Mouse (Mus musculus) kidney, postnatal 36 days (tissue): ENCODE results near the gene 4933430I17Rik.
"Not testable (repeated sequence)": the region's sequence is repeated elsewhere in the genome, so short reads cannot be mapped to it uniquely, and the experiment has no call there.

ENCODE experiments used
- DNase-seq, 2 experiments: peaks; one replicate each; pipeline ENCODE4 v3.0.0; 2021 to 2022; ENCODE audit warnings: mixed read lengths in 2 of 2

The 4933430I17Rik gene

GRCm38 (mm10) chr4:62524651-62525488 is at the start of gene 4933430I17Rik, which contains the start of gene Pole3:
TSS of gene 4933430I17Rik (plus strand) at chr4:62525369.
TSS of gene Pole3 (minus strand) at chr4:62525068.
- DNase-seq: peak; percentile 96 to 98

DNA sequence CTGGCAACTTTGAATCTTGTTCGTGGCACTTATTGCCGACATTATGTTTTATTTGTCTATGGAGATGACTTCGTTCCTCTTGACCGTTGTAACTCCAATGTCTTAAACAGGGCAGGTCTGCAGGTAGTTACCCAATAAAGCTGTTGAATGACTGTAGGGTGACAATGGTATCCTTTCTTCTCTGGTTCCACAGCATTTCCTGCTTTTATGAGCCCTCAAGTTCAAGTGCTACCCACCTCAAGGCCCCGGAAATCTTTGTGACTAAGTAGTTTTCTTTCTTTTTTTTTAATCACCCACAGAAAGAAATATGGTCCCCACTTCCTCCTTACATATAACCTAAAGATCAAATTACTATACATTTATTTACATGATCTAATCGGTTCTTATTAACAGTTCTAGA is 49.4 kb upstream of the 4933430I17Rik start:
- DNase-seq: no peak

GRCm38 (mm10) chr4:62477542-62478244 is 47.5 kb upstream of the 4933430I17Rik start:
- DNase-seq: no peak

- not testable (repeated sequence) for DNase-seq
These were observed 45.6 kb upstream of the 4933430I17Rik start for GRCm38 (mm10) chr4:62479593-62479936.

DNA sequence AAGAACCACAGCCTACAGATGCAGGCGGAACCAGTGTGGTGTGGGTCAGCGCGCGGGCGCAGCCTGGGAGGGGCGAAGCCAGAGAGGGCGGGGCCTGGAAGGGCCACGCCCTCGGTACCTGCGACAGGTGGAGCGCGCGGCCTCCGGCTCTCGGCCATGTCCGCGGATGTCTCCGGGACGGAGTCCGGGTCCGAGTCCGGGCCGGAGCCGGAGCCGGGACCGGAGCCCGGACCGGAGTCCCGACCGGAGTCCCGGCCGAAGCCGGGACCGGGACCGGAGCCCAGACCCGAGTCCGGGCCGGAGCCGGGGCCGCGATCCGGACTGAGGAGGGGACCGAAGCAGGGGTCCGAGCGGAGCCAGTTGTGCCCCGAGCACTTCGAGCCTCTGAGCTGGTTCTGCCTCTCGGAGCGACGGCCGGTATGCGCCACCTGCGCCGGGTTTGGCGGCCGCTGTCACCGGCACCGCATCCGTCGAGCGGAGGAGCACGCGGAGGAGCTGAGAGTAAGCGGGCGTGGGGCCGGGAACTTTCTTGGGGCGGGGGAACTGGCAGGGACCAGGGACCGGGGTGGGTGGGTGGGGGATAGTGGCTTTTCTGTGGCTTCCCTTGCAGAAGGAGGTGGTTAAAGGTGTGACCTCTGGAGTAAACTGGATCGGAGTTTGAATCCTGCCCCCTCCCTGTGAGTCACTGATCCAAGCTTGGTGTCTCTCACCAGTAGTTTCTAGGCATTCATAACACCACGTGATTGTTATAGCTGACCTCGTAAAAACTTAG is 45.0 kb upstream of the 4933430I17Rik start, which contains the start of gene Bspry:
Bspry (plus strand) TSS at position 117 of the 772 bp plus-strand sequence.
- peak; percentile 80 to 86 for DNase-seq

GRCm38 (mm10) chr4:62480709-62481605 is 44.2 kb upstream of the 4933430I17Rik start:
- DNase-seq: peak; percentile 42 to 64

DNA sequence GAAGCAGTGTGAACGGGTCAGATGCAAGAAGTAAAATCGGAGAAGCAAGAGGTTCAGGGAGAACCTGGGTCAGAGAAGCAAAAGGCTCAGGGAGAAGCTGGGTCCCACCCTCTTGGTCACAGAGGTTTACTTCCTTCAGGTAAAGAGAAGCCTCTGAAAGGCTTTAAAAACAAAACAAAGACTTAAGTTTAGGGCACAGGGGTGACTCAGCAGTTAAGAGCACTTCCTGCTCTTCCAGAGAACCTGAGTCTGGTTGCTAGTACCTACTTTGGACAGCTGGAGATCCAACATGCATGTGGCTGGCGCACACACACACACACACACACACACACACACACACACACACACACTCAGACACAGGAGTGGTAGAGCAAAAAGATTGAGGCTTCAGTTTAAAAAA is 40.2 kb upstream of the 4933430I17Rik start:
- DNase-seq: no peak

DNA sequence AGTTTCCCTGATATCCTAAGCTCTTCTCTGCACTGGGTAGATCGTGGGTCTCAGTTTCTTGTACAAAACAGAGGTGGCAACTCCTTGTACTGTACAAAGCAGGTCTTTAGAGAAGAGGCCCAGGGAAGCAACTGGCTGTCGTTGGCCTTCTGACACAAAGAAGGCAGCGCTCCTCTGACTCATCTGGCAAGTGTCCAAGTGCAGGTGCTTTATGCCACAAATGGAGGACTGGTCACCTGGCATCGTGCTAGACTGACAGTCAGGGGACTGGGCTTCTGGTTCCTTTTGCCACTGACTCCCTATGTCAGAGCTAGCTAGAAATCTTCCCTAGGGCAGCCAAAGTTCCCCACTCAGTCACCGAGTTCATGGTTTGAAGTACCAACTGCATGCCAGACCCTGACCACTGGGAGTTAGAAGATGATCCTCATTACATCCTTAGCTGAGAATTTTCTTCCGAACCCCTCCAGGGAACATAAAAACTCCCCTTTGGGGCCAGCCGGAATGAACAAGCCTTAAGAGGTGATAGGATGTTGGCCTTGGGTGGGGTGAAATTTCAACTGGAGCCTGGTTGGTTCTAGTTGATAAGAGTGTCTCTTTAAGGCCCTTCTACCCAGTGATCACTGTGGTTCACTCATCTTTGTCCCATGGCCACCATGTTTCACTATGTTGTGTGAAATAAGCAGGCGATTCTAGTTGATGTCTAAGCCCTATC is 39.6 kb upstream of the 4933430I17Rik start:
- DNase-seq: no peak

DNA sequence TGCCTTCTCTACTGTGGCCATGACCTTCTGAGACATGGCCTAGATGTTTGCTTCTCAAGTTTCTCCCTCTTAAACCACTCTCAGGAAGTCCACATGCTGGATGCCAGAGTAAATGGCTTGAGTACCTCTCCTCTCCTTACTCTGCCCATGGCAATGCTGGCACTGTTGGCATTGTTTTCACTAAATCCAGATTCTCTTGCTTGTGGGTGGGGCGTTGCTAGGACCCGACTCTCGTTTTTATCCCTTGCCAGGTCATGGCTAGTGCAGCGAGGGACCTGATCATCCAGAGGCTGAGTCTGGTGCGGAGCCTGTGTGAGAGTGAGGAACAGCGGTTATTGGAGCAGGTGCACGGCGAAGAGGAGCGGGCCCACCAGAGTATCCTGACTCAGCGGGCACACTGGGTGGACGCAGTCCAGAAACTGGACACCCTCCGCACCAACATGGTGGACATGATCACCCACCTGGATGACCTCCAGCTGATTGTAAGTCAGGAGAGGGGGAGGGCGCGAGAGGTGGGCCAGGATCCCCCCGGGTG is 38.9 kb upstream of the 4933430I17Rik start:
- DNase-seq: no peak

DNA sequence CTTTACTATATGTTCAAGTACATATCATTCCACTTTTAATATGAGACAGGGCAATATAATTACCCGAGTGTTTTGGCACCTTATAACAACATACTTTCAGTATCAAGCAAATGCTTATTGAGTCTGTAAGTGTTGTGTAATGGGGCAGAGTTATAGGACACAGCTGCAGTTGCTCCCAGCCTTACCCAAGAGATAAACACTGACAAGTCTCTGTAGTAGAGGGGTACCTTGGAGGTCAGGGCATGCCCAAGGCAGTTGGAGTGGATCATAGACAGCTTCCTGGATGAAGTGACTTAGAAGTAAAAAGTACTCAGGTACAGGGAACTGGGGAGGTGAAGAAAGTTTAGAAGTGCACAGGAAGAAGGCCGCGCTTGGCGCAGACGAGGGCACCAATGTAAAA is 38.0 kb upstream of the 4933430I17Rik start:
- DNase-seq: no peak

GRCm38 (mm10) chr4:62487914-62488313 is 37.3 kb upstream of the 4933430I17Rik start:
- no peak for DNase-seq

GRCm38 (mm10) chr4:62492682-62493081 is 32.5 kb upstream of the 4933430I17Rik start:
- no peak for DNase-seq

DNA sequence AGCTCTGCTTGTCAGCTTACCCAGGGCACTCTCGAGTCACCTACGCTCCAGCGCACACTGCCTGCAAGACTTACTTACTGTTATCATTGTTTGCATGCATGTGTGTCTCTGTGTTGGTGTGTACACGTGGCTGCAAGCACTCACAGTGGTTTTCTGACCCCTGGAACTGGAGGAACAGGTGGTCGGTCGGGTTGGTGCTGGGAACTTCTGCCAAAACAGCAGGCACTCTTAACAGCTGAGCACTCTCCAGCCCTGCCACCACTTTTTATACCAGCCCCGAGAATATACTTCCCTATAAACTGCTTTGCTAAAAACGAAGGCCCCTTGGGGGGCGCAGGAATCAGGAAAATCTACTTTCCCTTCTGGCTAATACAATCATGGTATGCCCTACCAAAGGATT is 30.9 kb upstream of the 4933430I17Rik start:
- no peak for DNase-seq

DNA sequence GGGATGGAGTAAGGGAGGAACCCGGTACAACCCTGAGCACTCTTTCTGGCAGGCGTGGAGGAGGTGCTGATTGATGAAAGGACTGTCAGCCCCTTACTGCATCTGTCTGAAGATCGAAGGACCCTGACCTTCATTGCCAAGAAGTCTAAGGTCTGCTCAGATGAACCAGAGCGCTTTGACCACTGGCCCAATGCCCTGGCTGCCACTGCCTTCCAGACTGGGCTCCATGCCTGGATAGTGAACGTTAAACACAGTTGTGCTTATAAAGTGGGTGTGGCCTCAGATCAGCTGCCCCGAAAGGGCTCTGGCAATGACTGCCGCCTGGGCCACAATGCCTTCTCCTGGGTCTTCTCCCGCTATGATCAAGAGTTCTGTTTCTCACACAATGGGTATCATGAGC is 29.2 kb upstream of the 4933430I17Rik start:
- DNase-seq: peak; percentile 88 to 91

GRCm38 (mm10) chr4:62496815-62497214 is 28.4 kb upstream of the 4933430I17Rik start:
- peak; percentile 86 to 90 for DNase-seq

- no peak for DNase-seq
These were observed 24.4 kb upstream of the 4933430I17Rik start for GRCm38 (mm10) chr4:62500799-62501198.

DNA sequence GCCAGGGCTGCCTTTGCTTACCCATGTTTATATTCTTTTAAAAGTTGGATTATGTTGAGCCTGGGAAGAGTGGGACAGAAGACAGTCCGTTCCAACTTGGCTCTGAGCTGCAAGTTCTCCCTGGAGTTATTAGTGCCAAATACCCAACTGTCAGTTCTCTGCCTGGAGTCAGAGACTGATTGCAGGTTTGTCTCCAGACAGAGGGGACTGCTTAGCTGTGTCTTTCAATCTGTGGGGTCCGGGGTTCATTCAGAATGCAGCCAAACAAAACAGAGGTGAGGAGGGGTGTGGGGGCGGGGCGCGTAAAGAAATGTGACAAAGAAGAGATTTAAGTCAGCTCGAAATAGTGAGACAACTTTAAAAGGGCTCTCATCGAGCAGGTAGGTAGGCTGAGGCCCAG is 23.6 kb upstream of the 4933430I17Rik start:
- no peak for DNase-seq

- peak; percentile 94 to 96 for DNase-seq
These were observed 23.0 kb upstream of the 4933430I17Rik start for GRCm38 (mm10) chr4:62501964-62502732.

DNA sequence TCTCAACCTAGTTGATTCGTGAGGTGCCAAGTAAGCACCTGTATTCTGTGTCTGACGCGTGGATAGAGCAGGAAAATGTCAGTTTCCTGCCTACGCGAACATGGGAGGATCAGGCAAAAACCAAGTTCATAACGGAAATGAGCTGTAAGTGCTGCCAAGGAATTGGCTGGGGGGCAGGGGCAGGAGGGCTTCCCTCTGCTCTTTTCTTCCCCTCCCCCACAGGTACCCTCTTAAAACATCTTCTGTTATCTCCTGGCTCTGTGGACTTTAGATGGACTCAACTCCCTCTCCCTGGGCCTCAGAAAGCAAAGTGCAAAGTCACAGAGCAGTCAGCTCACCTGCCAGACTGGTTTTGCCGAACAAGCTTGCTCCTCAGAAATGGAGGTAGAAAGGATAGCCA is 22.2 kb upstream of the 4933430I17Rik start:
- DNase-seq: peak; percentile 57 to 70

- no peak for DNase-seq
These were observed 21.7 kb upstream of the 4933430I17Rik start, which contains the start of gene Hdhd3 for GRCm38 (mm10) chr4:62503374-62503970. TSS of gene Hdhd3 (minus strand) at chr4:62503467.
